Mouse (Mus musculus) c-Kit-positive CD71-negative TER-119-negative erythroid progenitor cells, embryonic 14.5 days (primary cell): ENCODE measurements around the gene Fam208a.

Source experiments
- DNase-seq: peaks from one replicate; pipeline ENCODE4 v3.0.0-alpha.2; 2013; ENCODE audit warnings: low read depth

The Fam208a gene

DNA sequence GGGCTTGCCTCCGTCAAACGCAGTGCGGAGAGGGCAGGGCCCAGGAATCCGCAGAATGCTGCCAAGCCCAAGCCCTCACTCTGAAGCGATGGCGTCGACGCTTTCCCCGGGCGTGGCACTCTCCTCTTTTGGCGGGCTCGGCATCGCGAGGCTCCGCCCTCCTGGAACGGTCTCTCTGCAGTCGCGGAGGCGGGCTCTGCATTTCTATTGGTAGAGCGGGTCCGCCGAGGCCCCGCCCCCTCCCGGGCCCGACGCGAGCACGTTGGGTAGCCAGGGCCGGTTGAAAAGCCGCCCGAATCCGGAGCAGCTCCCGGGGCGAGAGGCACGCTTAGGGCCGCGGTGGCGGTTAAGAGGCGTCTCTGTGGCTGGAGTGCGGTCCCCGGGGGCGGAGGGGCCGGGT is at the start of gene Fam208a:
Gene Fam208a, plus strand, starts transcription at position 262 of the 400 bp plus-strand sequence.
- peak; percentile 76 for DNase-seq

DNA sequence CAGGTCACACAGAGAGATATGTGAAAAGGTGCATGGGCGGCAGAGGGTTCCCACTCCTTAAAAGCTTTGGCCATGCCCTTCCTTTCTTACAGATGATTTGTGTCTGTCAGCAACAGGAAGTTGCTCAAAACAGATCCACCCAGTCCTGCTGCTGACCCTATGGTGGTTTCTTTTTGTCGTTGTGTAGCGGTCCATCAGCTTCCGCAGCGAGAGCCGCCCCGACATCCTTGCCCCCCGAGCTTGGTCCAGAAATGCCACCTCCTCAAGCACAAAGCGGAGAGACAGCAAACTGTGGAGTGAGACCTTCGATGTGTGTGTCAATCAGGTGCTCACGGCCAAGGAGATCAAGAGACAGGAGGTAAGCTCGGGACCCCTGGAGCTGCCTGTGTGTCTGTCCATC is 49.2 kb upstream of the Fam208a start:
- DNase-seq = no peak

DNA sequence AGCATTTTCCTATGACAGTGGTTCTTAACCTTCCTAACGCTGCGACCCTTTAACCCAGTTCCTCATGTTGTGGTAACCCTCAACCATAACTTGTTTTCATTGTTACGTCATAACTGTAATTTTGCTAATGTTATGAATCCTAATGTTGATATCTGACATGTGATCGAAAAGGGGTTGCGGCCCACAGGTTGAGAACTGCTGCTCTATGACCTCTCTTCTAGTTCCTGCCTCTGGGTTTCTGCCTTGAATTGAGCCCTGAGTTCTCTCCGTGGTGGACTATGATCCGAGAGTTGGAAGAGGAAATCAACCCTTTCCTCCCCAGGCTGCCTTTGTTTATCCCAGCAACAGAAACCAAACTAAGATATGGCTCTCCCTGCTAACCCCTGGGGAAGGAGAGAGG is 47.2 kb upstream of the Fam208a start:
- no peak for DNase-seq

DNA sequence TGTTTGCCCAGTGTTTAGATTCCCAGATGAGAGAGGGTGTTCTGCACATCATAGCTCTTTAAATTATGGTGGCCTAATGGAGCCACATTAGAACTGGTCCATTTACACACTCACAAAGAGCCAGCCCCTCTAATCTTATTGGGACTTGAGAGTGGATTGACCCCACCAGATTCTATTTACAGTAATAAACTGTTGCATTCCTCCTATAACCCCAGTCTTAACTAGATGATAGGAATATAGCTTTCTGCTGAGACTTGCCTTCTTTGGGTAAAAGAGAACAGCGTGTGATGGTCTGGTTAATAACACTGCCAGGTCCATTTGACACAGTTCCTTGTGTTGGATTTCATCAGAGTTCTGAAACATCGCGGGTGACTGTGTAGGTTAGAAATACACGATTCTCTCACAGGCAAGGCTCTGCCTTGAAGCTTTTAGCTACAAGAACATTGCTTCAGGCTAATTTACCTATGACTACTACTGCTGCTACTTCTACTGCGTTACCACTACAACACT is 45.3 kb upstream of the Fam208a start:
- DNase-seq = no peak

GRCm38 (mm10) chr14:27384143-27384542 is 44.5 kb upstream of the Fam208a start:
- no peak for DNase-seq

- DNase-seq = no peak
Measured at GRCm38 (mm10) chr14:27388616-27389015, 40.0 kb upstream of the Fam208a start.

DNA sequence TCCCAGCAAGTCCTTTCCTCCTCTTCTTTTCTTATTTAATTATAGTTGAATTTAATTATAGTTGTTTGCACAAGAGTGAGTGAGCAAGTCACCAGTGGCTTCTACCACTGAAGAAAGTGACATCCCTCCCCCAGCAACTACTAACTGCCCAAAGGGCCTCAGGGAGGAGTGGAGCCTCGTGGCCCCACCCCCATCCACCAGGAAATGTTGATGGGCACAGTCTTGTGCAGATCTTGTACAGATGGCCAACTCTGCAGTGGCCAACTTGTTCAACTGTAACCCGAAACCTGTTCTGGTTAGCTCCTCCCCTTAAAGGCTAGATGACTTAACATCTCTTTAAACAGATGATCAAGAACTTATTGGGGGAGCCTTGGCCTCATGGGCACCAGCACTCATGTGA is 38.9 kb upstream of the Fam208a start:
- no peak for DNase-seq

GRCm38 (mm10) chr14:27390663-27391062 is 38.0 kb upstream of the Fam208a start:
- no peak for DNase-seq

GRCm38 (mm10) chr14:27391776-27392308 is 36.8 kb upstream of the Fam208a start:
- no peak for DNase-seq

DNA sequence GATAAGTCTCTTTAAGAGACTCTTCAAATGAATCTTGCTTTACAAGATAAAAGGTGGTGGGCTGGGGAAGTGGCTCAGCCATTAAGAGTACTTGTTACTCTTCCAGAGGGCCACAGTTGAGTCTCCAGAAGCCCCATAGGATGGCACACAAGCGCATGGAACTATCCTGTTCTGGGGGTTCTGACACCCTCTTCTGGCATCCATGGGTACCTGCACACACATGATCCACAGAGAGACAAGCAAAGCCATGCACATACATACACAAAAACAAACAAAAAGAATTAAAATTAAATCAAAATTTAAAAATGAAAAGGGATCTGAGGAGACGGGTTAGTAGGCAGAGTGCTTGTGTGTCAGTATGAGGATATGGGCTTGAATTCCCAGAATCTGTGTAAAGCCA is 36.0 kb upstream of the Fam208a start:
- no peak for DNase-seq

- no peak for DNase-seq
Measured at GRCm38 (mm10) chr14:27393806-27394205, 34.8 kb upstream of the Fam208a start.

GRCm38 (mm10) chr14:27396424-27396823 is 32.2 kb upstream of the Fam208a start:
- DNase-seq = no peak

GRCm38 (mm10) chr14:27397526-27397925 is 31.1 kb upstream of the Fam208a start:
- DNase-seq = no peak

DNA sequence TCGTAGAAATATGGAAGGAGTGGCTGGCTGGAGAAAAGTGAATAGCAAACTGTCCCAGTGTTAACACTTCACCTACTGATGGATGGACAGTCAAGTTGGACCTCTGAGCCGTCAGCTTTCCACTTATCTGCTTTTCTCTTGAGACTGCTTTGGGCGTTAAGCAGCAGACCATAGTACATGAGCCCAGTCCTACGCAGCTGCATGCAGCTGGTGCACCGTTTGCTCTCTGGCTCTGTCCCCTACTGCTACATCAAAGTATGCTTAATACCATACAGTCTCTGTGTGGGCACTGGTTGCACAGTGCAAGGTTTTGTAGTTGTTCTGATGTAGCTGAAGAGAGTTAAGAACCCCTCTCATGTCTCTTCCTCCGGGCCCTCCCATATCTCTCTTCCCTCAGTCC is 28.1 kb upstream of the Fam208a start:
- no peak for DNase-seq

DNA sequence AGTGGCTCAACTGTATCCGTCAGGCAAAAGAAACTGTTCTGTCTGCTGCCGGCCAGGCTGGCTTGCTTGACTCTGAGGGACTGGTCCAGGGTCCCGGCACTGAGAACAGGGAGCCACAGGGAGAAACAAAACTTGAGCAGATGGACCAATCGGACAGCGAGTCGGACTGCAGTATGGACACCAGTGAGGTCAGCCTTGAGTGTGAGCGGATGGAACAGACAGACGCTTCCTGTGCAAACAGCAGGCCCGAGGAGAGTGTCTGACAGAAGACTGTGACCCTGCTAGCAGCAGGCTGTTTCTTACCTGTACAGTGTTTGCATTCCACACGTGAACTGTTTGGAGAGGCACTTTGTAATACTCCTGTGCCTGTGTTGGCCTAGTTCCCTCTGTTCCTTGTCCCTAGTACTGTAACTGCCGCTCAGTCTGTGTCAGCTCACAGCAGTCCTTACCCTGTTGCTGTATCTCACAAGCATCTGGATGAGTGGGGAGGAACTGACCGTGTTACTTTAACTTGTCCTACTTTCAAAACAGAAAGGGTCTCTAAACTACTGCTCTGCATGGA is 26.8 kb upstream of the Fam208a start:
- DNase-seq = no peak

DNA sequence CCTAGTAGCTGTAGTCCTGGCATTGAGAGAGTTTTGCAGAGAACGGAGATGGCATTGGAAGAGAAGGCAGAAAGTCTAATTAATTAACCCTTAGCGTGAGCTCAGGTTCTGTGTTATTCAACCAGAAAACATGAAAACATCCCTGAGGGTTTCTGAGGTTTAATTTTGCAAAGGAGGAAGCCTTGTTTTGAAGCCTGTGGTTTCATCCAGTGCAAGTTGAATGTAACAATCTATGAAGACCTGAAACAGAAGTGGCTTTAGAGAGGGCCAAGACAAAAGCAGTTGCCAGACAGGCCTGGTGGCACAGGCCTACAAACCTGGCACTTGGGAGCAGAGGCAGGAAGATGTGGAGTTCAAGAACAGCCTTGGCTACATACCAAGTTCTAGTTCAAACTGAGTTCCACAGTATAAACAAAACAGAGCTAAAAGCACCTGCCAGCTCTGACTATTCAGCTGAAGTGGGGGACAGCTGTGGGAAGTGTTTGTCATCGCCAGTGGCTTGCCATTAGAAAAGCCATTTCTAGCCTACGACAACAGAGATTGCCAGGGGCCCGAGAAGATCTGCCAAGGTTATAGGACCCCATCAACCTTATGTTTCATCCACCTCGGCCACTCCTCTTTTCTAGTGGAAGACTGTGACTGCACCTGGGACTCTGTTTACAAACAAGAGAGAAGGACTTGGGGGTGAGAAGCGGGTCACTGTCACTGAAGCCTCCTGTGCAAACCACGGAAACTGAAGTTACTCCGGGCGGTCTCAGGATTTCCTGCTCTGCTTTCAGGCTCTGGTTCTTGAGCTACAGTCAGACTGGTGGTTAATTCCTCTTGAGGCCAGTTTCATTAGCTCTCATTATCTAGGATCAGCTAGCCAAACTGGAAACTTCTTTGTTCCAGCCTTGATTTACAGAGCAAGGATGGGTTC is 26.0 kb upstream of the Fam208a start:
- no peak for DNase-seq

GRCm38 (mm10) chr14:27405452-27405851 is 23.2 kb upstream of the Fam208a start:
- peak; percentile 44 for DNase-seq

GRCm38 (mm10) chr14:27405947-27406346 is 22.7 kb upstream of the Fam208a start:
- no peak for DNase-seq

DNA sequence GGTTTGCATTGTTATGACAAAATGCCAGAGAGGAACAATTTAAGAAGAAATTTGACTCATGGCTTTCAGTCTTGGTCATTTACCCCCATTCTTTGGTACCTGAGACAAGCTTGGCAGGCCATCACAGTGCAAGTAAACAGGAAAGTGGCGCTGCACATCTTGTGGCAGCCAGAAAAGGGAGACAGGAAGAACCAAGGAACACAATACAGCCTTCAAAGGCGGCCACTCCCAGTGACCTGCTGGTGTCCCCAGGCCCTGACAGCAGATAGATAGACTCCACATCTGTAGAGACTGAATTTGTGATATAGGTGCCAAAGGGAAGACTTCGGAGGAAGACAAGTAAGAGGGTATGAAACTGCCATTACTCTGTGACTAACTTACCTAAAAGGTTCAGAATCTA is 20.4 kb upstream of the Fam208a start:
- no peak for DNase-seq

- DNase-seq = no peak
Measured at GRCm38 (mm10) chr14:27409662-27410061, 19.0 kb upstream of the Fam208a start.

- no peak for DNase-seq
Measured at GRCm38 (mm10) chr14:27411492-27411891, 17.1 kb upstream of the Fam208a start.

GRCm38 (mm10) chr14:27412699-27413098 is 15.9 kb upstream of the Fam208a start:
- no peak for DNase-seq

GRCm38 (mm10) chr14:27413961-27414360 is 14.7 kb upstream of the Fam208a start:
- peak; percentile 33 for DNase-seq
